Comparison of ENCODE assay signal across 8 mouse cellular contexts in the genomic region with DNA sequence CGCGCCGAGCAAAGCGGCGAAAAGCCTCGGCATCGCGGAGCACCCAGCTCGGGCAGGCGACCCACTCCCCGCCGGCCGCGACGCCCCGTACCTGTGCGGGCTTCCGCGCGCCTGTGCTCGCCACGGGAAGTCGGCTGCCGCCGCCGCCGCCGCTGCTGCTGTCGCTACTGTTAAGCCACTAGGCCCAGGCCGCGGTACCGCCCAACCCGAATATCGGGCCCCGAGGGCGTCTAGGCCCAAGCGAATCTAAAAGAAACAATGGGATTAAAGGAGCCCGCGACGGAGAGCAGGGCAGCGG. TPM values are rescaled to one million over a fixed set of nuclear protein-coding genes. Genes with fewer than 3 reads are reported as not detected.
DNase-seq lines count a peak whose midpoint lies in the region; ATAC-seq and TF ChIP-seq lines count a peak whose summit lies in the region.

No protein-coding gene starts in this region.

- under 1% methylated on average over 41 of the region's 41 CpGs for WGBS in liver, embryonic 12.5 days (ENCODE audit: insufficient replicate concordance)
- WGBS in stomach, postnatal 0 days, result under 1% methylated on average over 38 of the region's 41 CpGs

- no peak for DNase-seq in frontal cortex, postnatal 14 days (ENCODE audit: low spot score in 2 of 2)
- no peak for DNase-seq in testis, postnatal 14 days (ENCODE audit: low spot score)
- no peak for DNase-seq in stomach, postnatal 0 days (ENCODE audit: low spot score)
- no peak for DNase-seq in gastrocnemius, postnatal 14 days
- DNase-seq in cerebellum, adult 18-20 months, result no peak

- H3K27ac ChIP-seq in testis, adult 2 months (ENCODE audit: control insufficient read depth, insufficient read depth, low read depth, low read length), result peak overlapping the region; percentile 97
- peak overlapping the region; percentile 99 for H3K27ac ChIP-seq in liver, embryonic 12.5 days
- H3K27ac ChIP-seq in stomach, postnatal 0 days (replicated peaks), result peak overlapping the region; percentile 99

- peak overlapping the region; percentile 100 for H3K9ac ChIP-seq in liver, embryonic 12.5 days
- H3K9ac ChIP-seq in stomach, postnatal 0 days (ENCODE audit: low read length), result peak overlapping the region; percentile 100

- ATAC-seq in frontal cortex, adult (ENCODE audit: low TSS enrichment), result peak; percentile 7; the same call in 1 of the 2 replicates
- peak; percentile 41 for ATAC-seq in liver, embryonic 12.5 days
- peak; percentile 25; the same call in 1 of the 2 replicates for ATAC-seq in stomach, postnatal 0 days (ENCODE audit: low FRiP score, low TSS enrichment)

- intact Hi-C loops in gastrocnemius, postnatal 14 days (cut with DNase I; ENCODE audit: low total_unique reads), result no loop called here

- no peaks in the 10 kb centered on the region for H3K27me3 ChIP-seq in testis, adult 2 months (ENCODE audit: control insufficient read depth, insufficient read depth, low read length)
- H3K27me3 ChIP-seq in liver, embryonic 12.5 days (replicated peaks), result no peaks in the 10 kb centered on the region
- H3K27me3 ChIP-seq in stomach, postnatal 0 days (ENCODE audit: control insufficient read depth, insufficient read depth, low read length), result no peaks in the 10 kb centered on the region

- H3K4me2 ChIP-seq in liver, embryonic 12.5 days, result peak overlapping the region; percentile 84
- H3K4me2 ChIP-seq in stomach, postnatal 0 days (replicated peaks; ENCODE audit: low read depth), result peak overlapping the region; percentile 53; the same call in 1 of the 2 replicates

- H3K4me1 ChIP-seq in testis, adult 2 months (ENCODE audit: control insufficient read depth, insufficient read depth, low read length), result no peaks in the 10 kb centered on the region; the same call in 1 of the 2 replicates
- H3K4me1 ChIP-seq in liver, embryonic 12.5 days, result peaks cover 37% of the 10 kb centered on the region
- H3K4me1 ChIP-seq in stomach, postnatal 0 days (replicated peaks; ENCODE audit: control insufficient read depth, insufficient read depth), result peaks cover 5% of the 10 kb centered on the region

- no peak for TF ChIP-seq CTCF in testis, adult 2 months (IDR thresholded peaks at IDR 0.05; ENCODE audit: control insufficient read depth, insufficient read depth, insufficient replicate concordance, low read depth, low read length)
- TF ChIP-seq CTCF in stomach, postnatal 0 days (IDR thresholded peaks at IDR 0.05; ENCODE audit: low read depth), result no peak

- peak overlapping the region; percentile 94 for H3K4me3 ChIP-seq in testis, adult 2 months (ENCODE audit: control insufficient read depth, low read depth, low read length)
- H3K4me3 ChIP-seq in liver, embryonic 12.5 days, result peak overlapping the region; percentile 93
- H3K4me3 ChIP-seq in stomach, postnatal 0 days (ENCODE audit: low read depth, low read length), result peak overlapping the region; percentile 100

- TF ChIP-seq POLR2A in testis, adult 2 months (IDR thresholded peaks at IDR 0.05; ENCODE audit: control insufficient read depth, low read depth, low read length), result no peak

- no peak for TF ChIP-seq EP300 in stomach, postnatal 0 days (optimal IDR thresholded peaks at IDR 0.05)

- no peaks in the 10 kb centered on the region for H3K36me3 ChIP-seq in testis, adult 2 months (ENCODE audit: control insufficient read depth, insufficient read depth, low read length)
- peaks cover 40% of the 10 kb centered on the region for H3K36me3 ChIP-seq in liver, embryonic 12.5 days
- H3K36me3 ChIP-seq in stomach, postnatal 0 days (ENCODE audit: control insufficient read depth, insufficient read depth, low read length), result peaks cover 5% of the 10 kb centered on the region

- no peaks in the 10 kb centered on the region for H3K9me3 ChIP-seq in liver, embryonic 12.5 days (replicated peaks)
- H3K9me3 ChIP-seq in stomach, postnatal 0 days (ENCODE audit: control insufficient read depth, low read length), result no peaks in the 10 kb centered on the region

RNA-seq across cellular contexts. Expression of a gene that starts 0.3 kb away (rescaled TPM):
- 19.3 and 27.9 TPM in 2 replicates for polyA plus RNA-seq in testis, adult 2 months (2012; rRNA removed)
- 328 and 329 TPM in 2 replicates for polyA plus RNA-seq in liver, embryonic 12.5 days (2016; fragmentation: Nextera tagmentation; extraction: Ambion mirVana)
- 335 and 349 TPM in 2 replicates for polyA plus RNA-seq in stomach, postnatal 0 days (2015; fragmentation: Nextera tagmentation; extraction: Ambion mirVana)
- total RNA-seq in gastrocnemius, postnatal 14 days (2021), result 100 to 1,000 TPM in 1 of 2 experiments, 10 to 100 TPM in 1; 99.7 to 123 TPM

RNA-seq across cellular contexts. Expression of a gene that starts 16.5 kb away (rescaled TPM):
- polyA plus RNA-seq in testis, adult 2 months (2012; rRNA removed), result 11.2 and 12.0 TPM in 2 replicates
- polyA plus RNA-seq in liver, embryonic 12.5 days (2016; fragmentation: Nextera tagmentation; extraction: Ambion mirVana), result 22.1 and 26.2 TPM in 2 replicates
- 28.4 and 29.3 TPM in 2 replicates for polyA plus RNA-seq in stomach, postnatal 0 days (2015; fragmentation: Nextera tagmentation; extraction: Ambion mirVana)
- 10 to 100 TPM; 17.1 to 22.1 TPM for total RNA-seq in gastrocnemius, postnatal 14 days (2021)

RNA-seq across cellular contexts. Expression of a gene that starts 35.8 kb away (rescaled TPM):
- polyA plus RNA-seq in testis, adult 2 months (2012; rRNA removed), result 42.0 and 42.8 TPM in 2 replicates
- polyA plus RNA-seq in liver, embryonic 12.5 days (2016; fragmentation: Nextera tagmentation; extraction: Ambion mirVana), result 70.7 and 72.0 TPM in 2 replicates
- polyA plus RNA-seq in stomach, postnatal 0 days (2015; fragmentation: Nextera tagmentation; extraction: Ambion mirVana), result 40.3 and 43.5 TPM in 2 replicates
- 10 to 100 TPM; 53.6 to 65.4 TPM for total RNA-seq in gastrocnemius, postnatal 14 days (2021)

RNA-seq across cellular contexts. Expression of a gene that starts 35.9 kb away (rescaled TPM):
- polyA plus RNA-seq in testis, adult 2 months (2012; rRNA removed), result 79.6 and 105 TPM in 2 replicates
- polyA plus RNA-seq in liver, embryonic 12.5 days (2016; fragmentation: Nextera tagmentation; extraction: Ambion mirVana), result 302 and 311 TPM in 2 replicates
- polyA plus RNA-seq in stomach, postnatal 0 days (2015; fragmentation: Nextera tagmentation; extraction: Ambion mirVana), result 378 and 415 TPM in 2 replicates
- total RNA-seq in gastrocnemius, postnatal 14 days (2021), result 100 to 1,000 TPM; 216 to 217 TPM

RNA-seq across cellular contexts. Expression of a gene that starts 52.9 kb away (rescaled TPM):
- polyA plus RNA-seq in testis, adult 2 months (2012; rRNA removed), result 3.8 and 6.9 TPM in 2 replicates
- polyA plus RNA-seq in liver, embryonic 12.5 days (2016; fragmentation: Nextera tagmentation; extraction: Ambion mirVana), result 11.1 and 11.6 TPM in 2 replicates
- polyA plus RNA-seq in stomach, postnatal 0 days (2015; fragmentation: Nextera tagmentation; extraction: Ambion mirVana), result 4.3 and 5.1 TPM in 2 replicates
- total RNA-seq in gastrocnemius, postnatal 14 days (2021), result 1 to 10 TPM; 4.4 to 9.5 TPM

Comparison
In these comparisons a context has a peak if more than half of its experiments do, and no peak if none do; other contexts are left out.
1. RNA of a gene that starts 0.3 kb away (polyA plus RNA-seq): 335 to 349 TPM in stomach, postnatal 0 days and 328 to 329 TPM in liver, embryonic 12.5 days; 19.3 to 27.9 TPM in testis, adult 2 months; every median in the first group is over 10 times any median in the second.
2. Peak in every context shown above with its lines, with median percentiles within 50 percentile points of each other: ATAC-seq, H3K27ac ChIP-seq and H3K4me3 ChIP-seq.